Mouse (Mus musculus) bone marrow, adult 2 months (tissue): ENCODE measurements around the gene Kif28. TPM values are rescaled to one million over a fixed set of nuclear protein-coding genes. Genes with fewer than 3 reads are reported as not detected.

ENCODE experiments used
- H3K27ac ChIP-seq: fragments of 200-500 bp; 2 replicates; pipeline ENCODE4 v1.5.1; 2012; ENCODE audit warnings: low read depth, mild to moderate bottlenecking, control low read depth, inconsistent platforms, low read length; ENCODE audit not compliant: control insufficient read depth, poor library complexity, insufficient read depth
- H3K4me1 ChIP-seq: fragments of 200-500 bp; 2 replicates; pipeline ENCODE4 v1.6.1; 2011; ENCODE audit warnings: low read length; ENCODE audit not compliant: control insufficient read depth, insufficient read depth
- H3K4me3 ChIP-seq: fragments of 200-500 bp; replicated peaks from 2 replicates; pipeline ENCODE3; 2011; ENCODE audit warnings: mild to moderate bottlenecking, low read depth, low read length, control low read depth; ENCODE audit not compliant: control insufficient read depth
- CTCF ChIP-seq: fragments of 200-500 bp; IDR thresholded peaks from 2 replicates; pipeline ENCODE4 v1.5.1; 2011; ENCODE audit warnings: low read length, control low read depth; ENCODE audit not compliant: control insufficient read depth, insufficient read depth
- POLR2A ChIP-seq: fragments of 200-500 bp; IDR thresholded peaks from 2 replicates; pipeline ENCODE4 v1.6.1; 2011; ENCODE audit warnings: low read depth, mild to moderate bottlenecking, control low read depth, low read length, borderline replicate concordance; ENCODE audit not compliant: control insufficient read depth
- WGBS: fragments of 180-500 bp; shearing (Covaris S2); methylation state at CpG from one replicate; pipeline ENCODE4 v1.1.7; 2018; 5-methylcytosine and 5-hydroxymethylcytosine counted together
- polyA plus RNA-seq: library from polyadenylated mRNA; stranded (reverse); fragments of >200 nt; gene quantifications from 2 replicates; pipeline ENCODE4 v1.2.4, GENCODE M21; 2011; ENCODE audit warnings: low replicate concordance; ENCODE audit not compliant: missing spikeins, insufficient read depth, insufficient read length

The Kif28 gene
- polyA plus RNA-seq: not detected in 2 replicates

DNA sequence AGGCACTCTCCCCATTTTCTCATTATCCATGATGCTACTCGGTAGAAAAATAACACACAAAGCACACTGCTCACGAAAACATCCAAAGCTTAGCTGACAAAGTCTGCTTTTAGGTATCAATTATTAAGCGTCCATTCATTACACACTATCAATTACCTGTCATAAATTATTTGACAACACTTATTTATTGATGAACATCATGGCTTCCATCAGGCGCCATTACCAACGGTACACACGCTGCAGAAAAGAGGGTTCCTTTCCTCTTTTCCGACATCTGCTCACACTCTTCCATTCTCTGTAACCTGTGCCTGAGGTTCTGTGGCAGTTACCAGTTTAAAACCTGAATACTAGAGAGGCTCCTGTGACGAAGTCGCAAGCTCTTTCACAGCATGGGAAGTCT is at the start of gene Kif28:
Gene Kif28 (minus strand): TSS at position 101 of the 400 bp plus-strand sequence.
- peaks cover 1% of the 10 kb centered on the region; the same call in 1 of the 2 replicates for H3K4me1 ChIP-seq
- H3K4me3 ChIP-seq: no peak within 1 kb of the TSS
- WGBS: 96% methylated on average over 9 of the region's 9 CpGs
- no peak within 1 kb of the TSS for H3K27ac ChIP-seq
- TF ChIP-seq CTCF (no peak), POLR2A (no peak)

DNA sequence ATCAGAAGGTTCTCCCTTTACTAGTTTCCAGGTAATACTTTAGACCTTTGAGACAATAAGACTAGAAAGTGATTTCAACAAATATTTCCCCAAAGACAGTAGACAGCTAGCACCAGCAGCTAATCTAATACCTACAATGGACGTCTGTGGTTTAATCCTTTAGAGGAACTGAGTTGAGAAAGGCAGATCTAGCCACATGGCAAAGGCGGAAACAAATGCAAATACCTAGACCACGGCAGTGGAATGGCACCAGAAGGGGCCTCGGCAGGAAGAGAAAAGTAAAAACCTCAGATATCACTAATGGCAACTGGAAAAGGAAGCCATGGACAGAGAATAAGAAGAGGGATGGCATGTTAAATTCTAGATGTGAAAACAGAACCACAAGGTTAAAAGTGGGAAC is 42.2 kb upstream of the Kif28 start:
- H3K27ac ChIP-seq: no peak overlapping the region
- H3K4me3 ChIP-seq: no peak overlapping the region
- no peaks in the 10 kb centered on the region for H3K4me1 ChIP-seq
- TF ChIP-seq CTCF: no peak
- TF ChIP-seq POLR2A: no peak
- 15% methylated on average over 4 of the region's 4 CpGs for WGBS

DNA sequence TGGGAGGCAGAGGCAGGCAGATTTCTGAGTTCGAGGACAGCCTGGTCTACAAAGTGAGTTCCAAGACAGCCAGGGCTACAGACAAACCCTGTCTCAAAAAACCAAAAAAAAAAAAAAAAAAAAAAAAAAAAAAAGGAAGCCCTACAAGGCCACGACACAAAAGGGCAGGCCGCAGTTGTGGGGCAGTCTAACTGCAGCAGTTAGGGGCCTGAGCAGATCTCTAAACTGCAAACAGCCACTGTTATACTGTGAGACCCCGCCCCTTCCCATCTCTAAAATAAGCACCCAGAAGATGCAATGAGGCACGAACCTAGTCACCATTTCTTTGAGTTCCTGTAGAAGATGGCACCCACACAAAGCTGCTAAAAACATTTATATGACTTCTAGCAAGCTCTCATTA is 40.4 kb upstream of the Kif28 start:
- WGBS: 64% methylated on average over 5 of the region's 5 CpGs
- H3K4me3 ChIP-seq: no peak overlapping the region

DNA sequence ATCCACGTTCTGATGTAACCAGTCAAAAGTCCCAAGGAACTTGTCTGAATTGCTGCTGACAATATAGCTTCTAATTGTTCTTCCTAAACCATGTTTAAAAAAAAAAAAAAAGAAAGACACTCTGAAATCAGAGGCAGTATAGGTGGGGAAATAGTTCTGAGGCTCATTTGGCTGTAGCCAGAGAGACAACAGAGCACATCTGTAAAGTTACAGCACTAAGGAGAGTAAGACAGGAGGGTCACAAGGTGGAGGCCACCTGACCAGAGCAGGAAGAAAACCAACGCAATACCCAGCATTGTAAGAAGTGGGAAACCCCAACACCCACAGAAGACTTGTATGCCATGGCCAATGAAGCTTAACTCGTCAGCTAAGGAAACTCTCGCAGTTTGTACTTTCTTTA is 39.0 kb upstream of the Kif28 start:
- 78% methylated on average over 4 of the region's 4 CpGs for WGBS
- no peak for TF ChIP-seq CTCF
- no peak for TF ChIP-seq POLR2A
- Histone ChIP-seq H3K4me1 (no peaks in the 10 kb centered on the region), H3K4me3 (no peak overlapping the region), H3K27ac (no peak overlapping the region)

More for the DNA sequence above, 40.4 kb upstream of the Kif28 start:
- TF ChIP-seq CTCF: no peak
- no peak for TF ChIP-seq POLR2A
- no peaks in the 10 kb centered on the region for H3K4me1 ChIP-seq
- H3K27ac ChIP-seq: no peak overlapping the region

DNA sequence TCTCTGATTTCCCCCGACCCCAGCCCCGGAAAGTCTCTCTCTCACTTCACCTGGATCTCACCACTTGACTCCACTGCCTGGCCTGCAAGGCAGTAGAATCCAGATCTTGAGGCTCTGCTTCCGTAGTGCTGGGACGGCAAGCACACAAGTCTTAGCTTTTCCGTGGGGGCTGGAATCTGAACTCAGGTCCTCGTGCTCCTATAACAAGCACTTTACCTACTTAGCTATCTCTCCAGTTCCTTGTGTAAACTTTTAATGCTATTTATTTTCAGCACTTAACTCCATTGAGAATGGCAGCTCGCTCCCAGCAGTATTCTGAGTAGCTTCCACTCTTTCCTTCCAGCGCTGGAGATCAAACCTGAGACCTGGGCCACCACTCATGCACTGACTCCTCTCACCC is 31.8 kb upstream of the Kif28 start:
- WGBS: 94% methylated on average over 8 of the region's 8 CpGs
- no peaks in the 10 kb centered on the region for H3K4me1 ChIP-seq
- H3K27ac ChIP-seq: no peak overlapping the region
- TF ChIP-seq POLR2A (no peak), CTCF (no peak)
- no peak overlapping the region for H3K4me3 ChIP-seq

DNA sequence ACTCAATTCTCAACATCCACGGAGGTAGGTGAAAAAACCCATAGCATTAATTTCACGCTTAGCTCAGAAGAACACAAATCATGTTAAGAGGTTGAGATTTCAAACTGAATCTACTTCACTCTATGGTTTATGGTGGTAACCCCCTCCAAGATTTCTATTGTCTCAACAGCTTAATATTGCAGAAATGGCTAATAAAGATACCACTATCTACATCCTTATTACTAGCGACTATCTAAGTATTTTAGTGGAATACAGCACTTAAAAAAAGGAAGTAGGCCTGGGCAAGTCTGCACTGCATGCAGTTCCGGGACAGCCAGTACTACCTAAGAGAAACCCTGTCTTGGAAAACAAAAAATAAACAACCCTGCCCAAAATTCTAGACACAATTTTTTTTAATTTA is 15.5 kb upstream of the Kif28 start:
- H3K4me1 ChIP-seq: no peaks in the 10 kb centered on the region
- no peak overlapping the region for H3K4me3 ChIP-seq
- 81% methylated on average over 4 of the region's 4 CpGs for whole genome bisulfite sequencing

DNA sequence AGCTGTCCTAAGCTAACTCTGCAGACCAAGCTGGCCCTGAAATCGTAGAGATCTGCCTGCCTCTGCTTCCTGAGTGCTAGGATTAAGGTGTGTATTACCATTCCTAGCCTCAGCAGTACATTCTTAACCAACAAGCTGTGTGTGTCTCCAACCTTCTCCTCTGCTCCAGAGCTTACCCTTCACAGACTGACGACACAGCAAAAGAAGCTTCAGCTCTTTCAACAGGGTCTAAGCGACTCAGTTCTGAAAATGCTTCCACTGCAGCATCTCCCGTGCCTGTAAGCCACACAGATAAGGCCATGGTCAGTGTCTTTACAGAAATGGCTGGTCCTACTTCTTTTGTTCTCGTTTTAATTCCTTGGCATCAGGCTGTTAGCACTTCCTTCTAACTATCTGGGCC is 15.0 kb upstream of the Kif28 start:
- no peak overlapping the region for H3K27ac ChIP-seq
- H3K4me1 ChIP-seq: no peaks in the 10 kb centered on the region
- 82% methylated on average over 5 of the region's 5 CpGs for WGBS
- TF ChIP-seq CTCF (no peak), POLR2A (no peak)
- H3K4me3 ChIP-seq: no peak overlapping the region

More for the DNA sequence above, 15.5 kb upstream of the Kif28 start:
- H3K27ac ChIP-seq: no peak overlapping the region
- TF ChIP-seq CTCF: no peak
- TF ChIP-seq POLR2A: no peak

DNA sequence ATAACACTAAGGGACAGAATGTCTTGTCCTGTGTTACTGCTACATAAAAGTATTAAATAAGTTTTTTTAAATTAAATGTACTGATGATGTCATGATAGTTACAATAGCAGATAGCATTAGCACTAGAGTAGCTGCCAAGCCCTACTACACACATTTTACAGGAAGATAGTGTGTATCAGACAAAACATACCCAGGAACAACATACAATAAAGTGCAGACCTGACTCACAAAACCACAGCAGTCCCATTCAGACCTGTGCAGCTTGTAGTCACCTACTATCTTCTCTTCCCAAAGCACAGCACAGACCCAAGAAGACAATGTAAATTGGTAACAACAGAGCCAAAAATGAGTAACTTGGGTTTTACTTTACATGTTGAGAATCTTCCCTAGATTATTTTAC is 11.4 kb upstream of the Kif28 start:
- TF ChIP-seq CTCF: no peak
- no peak for TF ChIP-seq POLR2A
- Histone ChIP-seq H3K4me3 (no peak overlapping the region), H3K27ac (no peak overlapping the region), H3K4me1 (no peaks in the 10 kb centered on the region)

DNA sequence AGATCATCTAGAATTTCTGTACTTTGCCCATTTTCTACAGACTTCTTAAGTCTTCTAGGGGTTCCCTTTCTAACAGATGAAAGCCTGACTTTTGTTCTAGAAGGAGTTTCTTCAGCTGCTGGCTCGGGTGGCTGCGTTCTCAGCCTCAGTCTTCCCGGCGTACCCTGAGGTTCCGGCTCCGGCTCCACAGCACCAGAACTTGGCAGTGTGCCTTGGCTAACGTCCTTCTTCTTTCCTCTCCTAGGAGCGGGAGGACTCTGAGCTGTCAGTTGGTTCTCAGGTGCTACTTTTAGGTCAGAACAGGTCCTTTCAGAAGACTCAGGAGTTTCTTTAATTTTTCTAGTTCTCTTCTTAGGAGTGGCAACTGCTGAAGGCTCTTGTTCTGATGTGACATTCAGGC is 7.9 kb upstream of the Kif28 start:
- Histone ChIP-seq H3K27ac (no peak overlapping the region), H3K4me3 (no peak overlapping the region), H3K4me1 (no peaks in the 10 kb centered on the region)
- TF ChIP-seq CTCF (no peak), POLR2A (no peak)
- WGBS: 92% methylated on average over 8 of the region's 8 CpGs
